Mouse (Mus musculus) lung, embryonic 16.5 days (tissue): Measurements from ENCODE around the gene Padi4. TPM values are rescaled to one million over a fixed set of nuclear protein-coding genes. Genes with fewer than 3 reads are reported as not detected.

Source experiments
- ATAC-seq: fragments of 200-750 bp; cut with Nextera tagmentation; 2 replicates; pipeline ENCODE4 v1.8.0; 2017; ENCODE audit warnings: low read depth, mild to moderate bottlenecking, moderate library complexity
- H3K27ac ChIP-seq: fragments of 300-500 bp; sonication (generic); 2 replicates; pipeline ENCODE4 v1.5.1; 2014; ENCODE audit warnings: mild to moderate bottlenecking, control low read depth, low read length
- H3K27me3 ChIP-seq: fragments of 300-500 bp; sonication (generic); 2 replicates; pipeline ENCODE4 v1.6.1; 2014; ENCODE audit warnings: low read depth, low read length, mixed read lengths; ENCODE audit not compliant: control insufficient read depth, insufficient read depth
- H3K36me3 ChIP-seq: fragments of 300-500 bp; sonication (generic); 2 replicates; pipeline ENCODE4 v1.6.1; 2014; ENCODE audit warnings: low read length; ENCODE audit not compliant: control insufficient read depth, insufficient read depth
- H3K4me1 ChIP-seq: fragments of 300-500 bp; sonication (generic); replicated peaks from 2 replicates; pipeline ENCODE4 v1.6.1; 2014; ENCODE audit warnings: low read length, mixed read lengths; ENCODE audit not compliant: control insufficient read depth, insufficient read depth
- H3K4me2 ChIP-seq: fragments of 300-500 bp; sonication (generic); 2 replicates; pipeline ENCODE4 v1.6.1; 2014; ENCODE audit warnings: low read depth, low read length, control low read depth
- H3K4me3 ChIP-seq: fragments of 300-500 bp; sonication (generic); 2 replicates; pipeline ENCODE4 v1.5.1; 2014; ENCODE audit warnings: mild to moderate bottlenecking, low read length, control low read depth
- H3K9ac ChIP-seq: fragments of 300-500 bp; sonication (generic); 2 replicates; pipeline ENCODE4 v1.6.1; 2014; ENCODE audit warnings: low read length, control low read depth
- H3K9me3 ChIP-seq: fragments of 300-500 bp; sonication (generic); 2 replicates; pipeline ENCODE4 v1.6.1; 2016; ENCODE audit warnings: low read length; ENCODE audit not compliant: control insufficient read depth
- WGBS: fragments of 180-500 bp; shearing (Covaris S2); extraction: QIAGEN DNeasy Blood & Tissue Kit; methylation state at CpG from one replicate; pipeline ENCODE4 v1.1.7; 2014; 5-methylcytosine and 5-hydroxymethylcytosine counted together
- polyA plus RNA-seq: library from polyadenylated mRNA; unstranded; fragments of >200 nt; fragmentation: Nextera tagmentation; extraction: Ambion mirVana; gene quantifications from 2 replicates; pipeline ENCODE4 v1.2.1, GENCODE M21; 2015

Gene Padi4
- polyA plus RNA-seq, 1 experiment from 2014 or later = 1.8 TPM

DNA sequence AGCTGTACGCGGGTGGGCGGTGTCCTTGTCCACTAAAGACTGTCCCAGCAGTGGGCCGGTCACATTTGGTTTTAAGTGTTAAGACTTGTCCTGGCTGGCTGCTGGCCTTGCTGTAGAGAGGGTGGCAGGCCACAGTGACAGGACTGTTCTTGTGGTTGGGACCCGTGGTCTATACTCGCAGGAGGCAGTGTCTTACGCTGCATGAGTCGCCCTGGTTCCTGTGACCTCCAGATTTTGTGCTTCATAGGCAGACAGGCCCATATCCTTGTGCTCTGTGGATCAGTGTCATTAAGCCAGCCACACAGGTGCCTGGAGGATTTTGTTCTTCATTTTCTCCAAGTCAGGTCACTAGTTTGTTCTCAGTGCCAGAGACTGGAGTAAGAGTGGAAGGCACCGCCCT is 55.6 kb downstream of the Padi4 start:
- Histone ChIP-seq H3K27me3 (no peaks in the 10 kb centered on the region), H3K4me1 (peaks cover 14% of the 10 kb centered on the region), H3K36me3 (peaks cover 71% of the 10 kb centered on the region), H3K9ac (no peak overlapping the region), H3K9me3 (no peaks in the 10 kb centered on the region), H3K27ac (no peak overlapping the region), H3K4me3 (no peak overlapping the region), H3K4me2 (no peak overlapping the region)
- 93% methylated on average over 9 of the region's 9 CpGs for WGBS
- no peak for ATAC-seq

DNA sequence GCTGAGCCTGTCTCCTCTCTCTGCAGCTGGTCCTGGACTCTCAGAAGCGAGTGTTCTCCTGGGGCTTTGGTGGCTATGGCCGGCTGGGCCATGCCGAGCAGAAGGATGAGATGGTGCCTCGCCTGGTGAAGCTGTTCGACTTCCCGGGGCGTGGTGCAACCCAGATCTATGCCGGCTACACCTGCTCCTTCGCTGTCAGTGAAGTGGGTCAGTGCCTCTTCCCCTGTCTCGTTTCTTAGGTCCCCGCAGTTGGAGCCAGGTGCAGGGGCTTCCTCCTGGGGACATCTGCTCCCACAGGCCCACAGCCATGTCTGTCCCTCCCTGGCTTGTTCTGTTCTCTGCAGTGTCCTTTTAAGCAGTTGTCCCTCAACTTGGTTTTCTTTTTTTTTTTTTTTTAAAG is 57.0 kb downstream of the Padi4 start:
- no peak for ATAC-seq
- 92% methylated on average over 11 of the region's 11 CpGs for WGBS
- H3K4me2 ChIP-seq = no peak overlapping the region
- H3K9me3 ChIP-seq = no peaks in the 10 kb centered on the region
- no peak overlapping the region for H3K4me3 ChIP-seq
- no peak overlapping the region for H3K9ac ChIP-seq
- peaks cover 76% of the 10 kb centered on the region for H3K36me3 ChIP-seq
- H3K27ac ChIP-seq = no peak overlapping the region
- no peaks in the 10 kb centered on the region for H3K27me3 ChIP-seq
- peaks cover 28% of the 10 kb centered on the region for H3K4me1 ChIP-seq

- Histone ChIP-seq H3K27me3 (no peaks in the 10 kb centered on the region), H3K9ac (peak overlapping the region; percentile 9; the same call in 1 of the 2 replicates), H3K36me3 (peaks cover 71% of the 10 kb centered on the region), H3K4me3 (no peak overlapping the region), H3K4me1 (peaks cover 38% of the 10 kb centered on the region), H3K27ac (peak overlapping the region; percentile 39), H3K4me2 (no peak overlapping the region), H3K9me3 (no peaks in the 10 kb centered on the region)
- 0 out of 2 replicates have a peak, but pooled peaks have one; percentile 1 for ATAC-seq
- 63% methylated on average over 5 of the region's 5 CpGs for WGBS
Measured at GRCm38 (mm10) chr4:140714586-140714985, 59.5 kb downstream of the Padi4 start.

- 22% methylated on average over 29 of the region's 29 CpGs for WGBS
- peaks cover 76% of the 10 kb centered on the region for H3K36me3 ChIP-seq
- no peak overlapping the region for H3K4me2 ChIP-seq
- ATAC-seq = peak; percentile 90
- H3K27ac ChIP-seq = peak overlapping the region; percentile 82
- H3K27me3 ChIP-seq = no peaks in the 10 kb centered on the region
- H3K4me3 ChIP-seq = no peak overlapping the region
- peak overlapping the region; percentile 3 for H3K9ac ChIP-seq
- no peaks in the 10 kb centered on the region for H3K9me3 ChIP-seq
- H3K4me1 ChIP-seq = peaks cover 46% of the 10 kb centered on the region
Measured at GRCm38 (mm10) chr4:140713480-140714365, 60.3 kb downstream of the Padi4 start.

GRCm38 (mm10) chr4:140711360-140711759 is 62.7 kb downstream of the Padi4 start:
- Histone ChIP-seq H3K9me3 (no peaks in the 10 kb centered on the region), H3K9ac (no peak overlapping the region), H3K4me1 (peaks cover 59% of the 10 kb centered on the region), H3K27ac (no peak overlapping the region), H3K4me2 (no peak overlapping the region), H3K36me3 (peaks cover 55% of the 10 kb centered on the region), H3K27me3 (no peaks in the 10 kb centered on the region), H3K4me3 (no peak overlapping the region)
- no peak for ATAC-seq
- WGBS = 61% methylated on average over 5 of the region's 5 CpGs

- Histone ChIP-seq H3K4me3 (no peak overlapping the region), H3K9me3 (no peaks in the 10 kb centered on the region), H3K36me3 (peaks cover 49% of the 10 kb centered on the region), H3K4me1 (peaks cover 59% of the 10 kb centered on the region), H3K9ac (no peak overlapping the region), H3K27ac (no peak overlapping the region), H3K4me2 (no peak overlapping the region), H3K27me3 (no peaks in the 10 kb centered on the region)
- 79% methylated on average over 10 of the region's 10 CpGs for WGBS
- ATAC-seq = no peak
Measured at GRCm38 (mm10) chr4:140710781-140711180, 63.3 kb downstream of the Padi4 start.

GRCm38 (mm10) chr4:140709617-140710016 is 64.4 kb downstream of the Padi4 start:
- no peaks in the 10 kb centered on the region for H3K27me3 ChIP-seq
- H3K9ac ChIP-seq = no peak overlapping the region
- ATAC-seq = no peak
- peaks cover 59% of the 10 kb centered on the region for H3K4me1 ChIP-seq
- no peak overlapping the region for H3K27ac ChIP-seq
- H3K36me3 ChIP-seq = peaks cover 42% of the 10 kb centered on the region
- no peak overlapping the region for H3K4me2 ChIP-seq
- H3K9me3 ChIP-seq = no peaks in the 10 kb centered on the region
- WGBS = 78% methylated on average over 10 of the region's 10 CpGs
- no peak overlapping the region for H3K4me3 ChIP-seq

GRCm38 (mm10) chr4:140709111-140709510 is 64.9 kb downstream of the Padi4 start:
- no peak overlapping the region for H3K27ac ChIP-seq
- no peak overlapping the region for H3K9ac ChIP-seq
- H3K9me3 ChIP-seq = no peaks in the 10 kb centered on the region
- peaks cover 57% of the 10 kb centered on the region for H3K4me1 ChIP-seq
- ATAC-seq = no peak
- WGBS = 83% methylated on average over 7 of the region's 7 CpGs
- H3K4me2 ChIP-seq = no peak overlapping the region
- no peak overlapping the region for H3K4me3 ChIP-seq
- H3K36me3 ChIP-seq = peaks cover 37% of the 10 kb centered on the region
- H3K27me3 ChIP-seq = no peaks in the 10 kb centered on the region

- no peaks in the 10 kb centered on the region for H3K9me3 ChIP-seq
- no peak overlapping the region for H3K4me2 ChIP-seq
- no peaks in the 10 kb centered on the region for H3K27me3 ChIP-seq
- no peak overlapping the region for H3K4me3 ChIP-seq
- peaks cover 35% of the 10 kb centered on the region for H3K36me3 ChIP-seq
- H3K4me1 ChIP-seq = peaks cover 59% of the 10 kb centered on the region
- H3K27ac ChIP-seq = peak overlapping the region; percentile 65
- peak; percentile 68 for ATAC-seq
- H3K9ac ChIP-seq = 0 out of 2 replicates have a peak overlapping the region, but pooled peaks have one; percentile 23
- 58% methylated on average over 18 of the region's 18 CpGs for WGBS
Measured at GRCm38 (mm10) chr4:140708297-140708927, 65.6 kb downstream of the Padi4 start.
